Mouse (Mus musculus) heart, embryonic 11.5 days (tissue): Measurements from ENCODE around the gene Rnf135. TPM values are rescaled to one million over a fixed set of nuclear protein-coding genes. Genes with fewer than 3 reads are reported as not detected.

ENCODE experiments used
- ATAC-seq: fragments of 200-750 bp; cut with Nextera tagmentation; replicated peaks from 2 replicates; pipeline ENCODE4 v1.8.0; 2017; ENCODE audit warnings: moderate library complexity; ENCODE audit not compliant: insufficient number of reproducible peaks, low FRiP score, low TSS enrichment
- H3K27ac ChIP-seq: fragments of 300-500 bp; sonication (generic); 2 replicates; pipeline ENCODE4 v1.5.1; 2014; ENCODE audit warnings: mild to moderate bottlenecking, low read depth, low read length
- H3K27me3 ChIP-seq: fragments of 300-500 bp; sonication (generic); 2 replicates; pipeline ENCODE4 v1.6.1; 2014; ENCODE audit warnings: mild to moderate bottlenecking, low read length, mixed read lengths; ENCODE audit not compliant: control insufficient read depth, insufficient read depth
- H3K36me3 ChIP-seq: fragments of 300-500 bp; sonication (generic); 2 replicates; pipeline ENCODE4 v1.6.1; 2014; ENCODE audit warnings: mild to moderate bottlenecking, low read length, moderate library complexity, mixed read lengths; ENCODE audit not compliant: control insufficient read depth, insufficient read depth
- H3K4me1 ChIP-seq: fragments of 300-500 bp; sonication (generic); 2 replicates; pipeline ENCODE4 v1.6.1; 2014; ENCODE audit warnings: low read length; ENCODE audit not compliant: control insufficient read depth, insufficient read depth
- H3K4me2 ChIP-seq: fragments of 300-500 bp; sonication (generic); 2 replicates; pipeline ENCODE4 v1.6.1; 2014; ENCODE audit warnings: mild to moderate bottlenecking, moderate library complexity
- H3K4me3 ChIP-seq: fragments of 300-500 bp; sonication (generic); 2 replicates; pipeline ENCODE4 v1.5.1; 2014; ENCODE audit warnings: low read depth, low read length
- H3K9ac ChIP-seq: fragments of 300-500 bp; sonication (generic); 2 replicates; pipeline ENCODE4 v1.6.1; 2014; ENCODE audit warnings: mild to moderate bottlenecking, low read depth, low read length, moderate library complexity
- H3K9me3 ChIP-seq: fragments of 300-500 bp; sonication (generic); replicated peaks from 2 replicates; pipeline ENCODE4 v1.6.1; 2016; ENCODE audit warnings: low read length; ENCODE audit not compliant: control insufficient read depth
- WGBS: fragments of 180-500 bp; shearing (Covaris S2); extraction: QIAGEN DNeasy Blood & Tissue Kit; methylation state at CpG from one replicate; pipeline ENCODE4 v1.1.7; 2014; ENCODE audit not compliant: insufficient replicate concordance; 5-methylcytosine and 5-hydroxymethylcytosine counted together
- polyA plus RNA-seq: library from polyadenylated mRNA; unstranded; fragments of >200 nt; fragmentation: Nextera tagmentation; extraction: Ambion mirVana; gene quantifications from 2 replicates; pipeline ENCODE4 v1.2.1, GENCODE M21; 2014

Gene Rnf135
- polyA plus RNA-seq, 1 experiment from 2014 or later = 6.1 TPM

- H3K36me3 ChIP-seq = 0 out of 2 replicates have a peak, but pooled peaks cover 3% of the 10 kb centered on the region
- ATAC-seq = no peak
- H3K9me3 ChIP-seq = no peaks in the 10 kb centered on the region
- no peaks in the 10 kb centered on the region for H3K27me3 ChIP-seq
- no peak overlapping the region for H3K9ac ChIP-seq
- no peaks in the 10 kb centered on the region for H3K4me1 ChIP-seq
- 89% methylated on average over 1 of the region's 1 CpGs for WGBS
- H3K4me3 ChIP-seq = no peak overlapping the region
- no peak overlapping the region for H3K27ac ChIP-seq
- no peak overlapping the region for H3K4me2 ChIP-seq
Measured at GRCm38 (mm10) chr11:80200326-80200725, 16.7 kb downstream of the Rnf135 start.

- Histone ChIP-seq H3K9ac (no peak overlapping the region), H3K9me3 (no peaks in the 10 kb centered on the region), H3K36me3 (0 out of 2 replicates have a peak, but pooled peaks cover 3% of the 10 kb centered on the region), H3K4me3 (no peak overlapping the region), H3K27ac (no peak overlapping the region), H3K27me3 (no peaks in the 10 kb centered on the region), H3K4me1 (no peaks in the 10 kb centered on the region), H3K4me2 (no peak overlapping the region)
- WGBS = 77% methylated on average over 6 of the region's 6 CpGs
- no peak for ATAC-seq
Measured at GRCm38 (mm10) chr11:80202296-80202695, 18.6 kb downstream of the Rnf135 start.

- H3K4me1 ChIP-seq = no peaks in the 10 kb centered on the region
- no peaks in the 10 kb centered on the region for H3K9me3 ChIP-seq
- 0 out of 2 replicates have a peak, but pooled peaks cover 3% of the 10 kb centered on the region for H3K36me3 ChIP-seq
- H3K9ac ChIP-seq = no peak overlapping the region
- H3K27me3 ChIP-seq = no peaks in the 10 kb centered on the region
- no peak overlapping the region for H3K27ac ChIP-seq
- H3K4me3 ChIP-seq = no peak overlapping the region
- H3K4me2 ChIP-seq = no peak overlapping the region
- no peak for ATAC-seq
- WGBS = 70% methylated on average over 3 of the region's 3 CpGs
Measured at GRCm38 (mm10) chr11:80204037-80204436, 20.4 kb downstream of the Rnf135 start.

- Histone ChIP-seq H3K27me3 (no peaks in the 10 kb centered on the region), H3K27ac (no peak overlapping the region), H3K4me1 (no peaks in the 10 kb centered on the region), H3K9me3 (no peaks in the 10 kb centered on the region), H3K36me3 (no peaks in the 10 kb centered on the region), H3K9ac (no peak overlapping the region), H3K4me3 (no peak overlapping the region), H3K4me2 (no peak overlapping the region)
- 59% methylated on average over 5 of the region's 5 CpGs for WGBS
- no peak for ATAC-seq
Measured at GRCm38 (mm10) chr11:80204941-80205340, 21.3 kb downstream of the Rnf135 start.

GRCm38 (mm10) chr11:80208465-80208859 lies 24.8 kb downstream of the Rnf135 start:
- Histone ChIP-seq H3K4me2 (no peak overlapping the region), H3K27me3 (no peaks in the 10 kb centered on the region), H3K36me3 (no peaks in the 10 kb centered on the region), H3K4me1 (peaks cover 6% of the 10 kb centered on the region; the same call in 1 of the 2 replicates), H3K9ac (no peak overlapping the region; the same call in 1 of the 2 replicates), H3K4me3 (peak overlapping the region; percentile 91; the same call in 1 of the 2 replicates), H3K9me3 (no peaks in the 10 kb centered on the region), H3K27ac (no peak overlapping the region)
- 35% methylated on average over 7 of the region's 7 CpGs for WGBS
- ATAC-seq = 0 out of 2 replicates have a peak, but pooled peaks have one; percentile 16

- Histone ChIP-seq H3K4me3 (peak within 1 kb of the TSS; percentile 91), H3K4me1 (peaks cover 6% of the 10 kb centered on the region; the same call in 1 of the 2 replicates), H3K27ac (peak within 1 kb of the TSS; percentile 97), H3K4me2 (peak within 1 kb of the TSS; percentile 72), H3K9ac (peak within 1 kb of the TSS; percentile 95), H3K9me3 (no peaks in the 10 kb centered on the region), H3K36me3 (peaks cover 3% of the 10 kb centered on the region; the same call in 1 of the 2 replicates), H3K27me3 (no peaks in the 10 kb centered on the region)
- peak; percentile 92 for ATAC-seq
- under 1% methylated on average over 78 of the region's 78 CpGs for WGBS
Measured at GRCm38 (mm10) chr11:80208860-80209800, 25.5 kb downstream of the Rnf135 start, which contains the start of gene Rhot1. Gene Rhot1 (plus strand): TSS chr11:80209019.

GRCm38 (mm10) chr11:80210321-80210720 lies 26.7 kb downstream of the Rnf135 start:
- 47% methylated on average over 6 of the region's 6 CpGs for WGBS
- no peaks in the 10 kb centered on the region for H3K27me3 ChIP-seq
- no peak overlapping the region for H3K9ac ChIP-seq
- no peak overlapping the region for H3K27ac ChIP-seq
- peaks cover 8% of the 10 kb centered on the region for H3K36me3 ChIP-seq
- peaks cover 6% of the 10 kb centered on the region; the same call in 1 of the 2 replicates for H3K4me1 ChIP-seq
- H3K4me3 ChIP-seq = peak overlapping the region; percentile 91
- no peak for ATAC-seq
- H3K4me2 ChIP-seq = peak overlapping the region; percentile 72
- no peaks in the 10 kb centered on the region for H3K9me3 ChIP-seq

- Histone ChIP-seq H3K27me3 (no peaks in the 10 kb centered on the region), H3K27ac (no peak overlapping the region), H3K9ac (no peak overlapping the region), H3K36me3 (peaks cover 8% of the 10 kb centered on the region), H3K4me1 (peaks cover 6% of the 10 kb centered on the region; the same call in 1 of the 2 replicates), H3K4me3 (no peak overlapping the region), H3K4me2 (no peak overlapping the region), H3K9me3 (no peaks in the 10 kb centered on the region)
- ATAC-seq = no peak
- 90% methylated on average over 2 of the region's 2 CpGs for WGBS
Measured at GRCm38 (mm10) chr11:80212282-80212681, 28.6 kb downstream of the Rnf135 start.
